Mouse (Mus musculus): ENCODE results near the gene Card14. TPM values are rescaled to one million over a fixed set of nuclear protein-coding genes. Genes with fewer than 3 reads are reported as not detected.

Gene Card14
- polyA plus RNA-seq, 1 experiment from 2014 or later: 1.2 TPM

DNA sequence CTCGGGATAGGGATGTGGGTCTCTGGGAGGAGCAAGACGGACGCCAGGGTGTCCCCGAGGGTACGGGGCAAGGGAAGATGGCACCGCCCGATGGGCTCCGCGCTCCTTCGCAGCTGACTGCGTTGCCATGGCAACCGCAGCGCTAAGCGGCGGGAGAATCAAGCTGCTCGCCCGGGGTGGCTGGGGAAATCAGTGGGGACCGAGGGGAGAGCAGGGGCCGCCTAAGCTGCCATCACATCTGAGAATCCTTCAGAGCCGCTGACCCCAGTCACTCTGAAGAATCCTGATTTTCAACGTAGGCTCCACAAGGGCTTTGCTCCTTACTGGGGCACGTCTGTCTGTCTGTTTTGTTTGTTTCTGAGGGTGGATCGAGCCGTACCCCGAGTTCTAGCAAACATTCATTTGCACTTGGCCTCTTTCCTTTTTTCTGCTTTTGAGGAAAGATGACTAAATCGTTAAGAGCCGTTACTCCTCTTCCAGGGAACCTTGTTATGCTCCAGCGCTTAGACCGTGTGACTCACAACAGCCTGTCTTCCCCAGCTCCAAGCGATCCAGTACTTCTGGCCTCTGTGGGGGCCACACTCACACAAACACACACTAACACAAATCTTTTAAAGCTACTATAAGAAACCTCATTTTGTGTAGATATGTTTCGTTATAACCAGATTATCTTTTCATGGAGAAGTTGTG is 7.2 kb upstream of the Card14 start:
- Histone ChIP-seq H3K27me3 (ENCODE audit: insufficient read depth, low read length) (no peaks in the 10 kb centered on the region), H3K4me2 (ENCODE audit: low read length) (peak overlapping the region; percentile 95), H3K27ac (peak overlapping the region; percentile 89), H3K4me3 (replicated peaks; ENCODE audit: low read depth, low read length) (peak overlapping the region; percentile 95), H3K9me3 (replicated peaks; ENCODE audit: low read length) (no peaks in the 10 kb centered on the region), H3K9ac (ENCODE audit: low read depth, low read length) (peak overlapping the region; percentile 98), H3K36me3 (ENCODE audit: insufficient read depth, low read length) (peaks cover 20% of the 10 kb centered on the region; the same call in 1 of the 2 replicates), H3K4me1 (replicated peaks; ENCODE audit: insufficient read depth, low read length) (peaks cover 9% of the 10 kb centered on the region; the same call in 1 of the 2 replicates)
- DNase-seq (ENCODE audit: low spot score): peak; percentile 35
- under 1% methylated on average over 31 of the region's 31 CpGs for WGBS
- peak; percentile 22; the same call in 1 of the 2 replicates for TF ChIP-seq CTCF (IDR thresholded peaks at IDR 0.05; ENCODE audit: low read depth)
- 0 out of 2 replicates have a peak, but pooled peaks have one; percentile 27 for ATAC-seq (replicated peaks; ENCODE audit: low FRiP score, low read depth)

DNA sequence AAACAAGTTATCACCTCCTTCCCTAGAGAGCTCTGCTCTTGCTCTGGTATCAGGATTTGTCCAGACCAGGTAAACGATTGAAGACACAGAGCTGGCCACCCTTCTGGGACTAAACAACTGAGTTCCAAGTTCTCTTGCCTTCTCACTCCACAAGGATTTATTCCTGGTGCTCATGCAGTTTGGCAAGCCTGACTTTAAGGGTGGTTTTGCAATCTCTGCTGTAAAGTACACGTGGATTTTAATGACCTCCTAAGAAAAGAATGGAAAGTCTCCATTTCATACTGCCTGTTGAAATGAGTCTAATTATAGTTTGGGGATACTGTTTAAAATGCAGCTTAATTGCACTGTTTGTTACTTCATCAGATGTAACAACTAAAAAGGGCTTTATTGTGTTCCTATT is 6.6 kb upstream of the Card14 start:
- no peak overlapping the region for H3K9ac ChIP-seq (ENCODE audit: low read depth, low read length)
- peaks cover 9% of the 10 kb centered on the region; the same call in 1 of the 2 replicates for H3K4me1 ChIP-seq (replicated peaks; ENCODE audit: insufficient read depth, low read length)
- no peak for TF ChIP-seq CTCF (IDR thresholded peaks at IDR 0.05; ENCODE audit: low read depth)
- H3K4me2 ChIP-seq (ENCODE audit: low read length): 0 out of 2 replicates have a peak overlapping the region, but pooled peaks have one; percentile 95
- 23% methylated on average over 2 of the region's 2 CpGs for WGBS
- DNase-seq (ENCODE audit: low spot score): no peak
- no peaks in the 10 kb centered on the region for H3K9me3 ChIP-seq (replicated peaks; ENCODE audit: low read length)
- H3K27me3 ChIP-seq (ENCODE audit: insufficient read depth, low read length): no peaks in the 10 kb centered on the region
- peaks cover 14% of the 10 kb centered on the region; the same call in 1 of the 2 replicates for H3K36me3 ChIP-seq (ENCODE audit: insufficient read depth, low read length)
- H3K27ac ChIP-seq: no peak overlapping the region
- ATAC-seq (replicated peaks; ENCODE audit: low FRiP score, low read depth): no peak
- H3K4me3 ChIP-seq (replicated peaks; ENCODE audit: low read depth, low read length): no peak overlapping the region

DNA sequence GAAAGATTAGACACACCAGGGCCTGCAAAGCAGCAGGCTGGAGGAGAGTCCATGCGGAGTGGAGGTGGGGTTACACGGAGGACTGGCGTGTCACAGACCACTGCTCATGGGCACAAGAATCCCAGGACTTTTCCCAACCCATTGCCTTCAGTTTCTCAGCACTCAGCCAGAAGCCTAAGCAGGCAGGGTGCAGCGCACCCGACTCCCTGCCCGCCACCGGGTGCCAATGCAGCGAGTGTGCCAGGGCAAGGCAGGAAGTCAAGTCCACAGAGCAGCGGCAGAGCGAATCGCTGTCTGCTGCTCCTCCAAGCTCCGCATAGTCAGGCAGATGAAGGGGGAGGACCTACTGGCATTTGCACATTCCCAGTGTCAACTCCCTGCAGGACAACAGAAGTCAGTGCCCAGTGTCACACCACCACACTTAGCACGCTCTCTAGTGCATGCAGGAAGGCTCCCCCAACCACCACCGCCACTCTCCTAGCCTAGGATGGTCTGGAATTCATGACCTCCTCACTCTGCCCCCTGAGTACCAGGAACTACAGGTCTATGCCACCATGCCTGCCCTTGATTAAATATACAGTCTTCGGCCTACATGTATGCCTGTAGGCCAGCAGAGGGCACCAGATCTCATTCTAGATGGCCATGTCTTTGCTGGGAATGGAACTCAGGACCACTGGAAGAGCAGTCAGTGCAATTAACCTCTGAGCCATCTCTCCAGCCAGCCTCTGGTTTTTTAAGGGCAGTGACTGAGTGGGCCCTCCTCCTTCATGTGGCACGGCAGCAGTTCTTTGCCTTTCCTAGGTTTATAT is 2.5 kb upstream of the Card14 start:
- DNase-seq (ENCODE audit: low spot score): peak; percentile 83
- 30% methylated on average over 16 of the region's 16 CpGs for WGBS

DNA sequence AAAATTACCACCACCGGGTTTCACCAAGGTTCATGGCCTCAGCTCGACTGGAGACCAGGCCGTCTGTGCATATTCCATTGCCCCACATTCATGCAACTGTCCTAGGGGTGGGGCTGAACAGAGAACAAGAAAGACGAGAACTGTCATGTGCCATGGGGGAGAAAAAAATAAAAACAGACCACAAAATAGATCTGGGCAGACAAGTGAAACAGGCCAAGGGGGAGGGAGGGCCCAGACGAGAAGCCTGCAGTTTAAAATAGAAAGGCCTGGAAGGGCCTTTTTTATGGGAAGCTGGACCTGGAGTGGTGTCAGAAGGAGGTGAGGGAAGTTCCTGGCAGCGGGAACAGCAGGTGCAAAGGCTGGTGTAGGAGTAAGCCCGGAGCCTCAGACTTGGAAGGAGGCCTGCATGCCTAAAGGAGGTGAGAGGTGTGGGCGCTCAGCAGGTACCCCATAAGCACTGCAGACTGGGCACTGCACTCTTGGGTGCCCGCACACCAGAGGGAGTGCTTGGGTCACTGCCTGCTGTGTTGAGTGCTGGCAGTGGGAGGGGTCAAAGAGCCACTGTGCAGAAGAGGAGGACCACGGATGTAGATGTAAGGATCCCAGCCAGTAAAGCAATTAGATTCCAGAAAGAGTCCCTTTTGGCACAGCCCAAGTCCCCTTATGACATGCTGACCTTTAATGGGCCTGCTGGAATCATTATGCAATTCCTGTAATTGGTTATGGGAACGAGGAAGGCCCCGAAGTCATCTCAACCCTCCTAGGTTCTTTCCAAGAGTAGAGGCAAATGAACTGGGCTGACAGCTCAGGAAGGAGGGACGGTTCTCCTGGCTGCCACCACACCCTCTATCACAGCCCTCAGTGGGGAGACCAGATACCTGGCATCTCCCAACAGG is 558 bp upstream of the Card14 start:
- Histone ChIP-seq H3K36me3 (ENCODE audit: insufficient read depth, low read length) (no peaks in the 10 kb centered on the region), H3K4me2 (ENCODE audit: low read length) (no peak overlapping the region), H3K9me3 (replicated peaks; ENCODE audit: low read length) (no peaks in the 10 kb centered on the region), H3K4me3 (replicated peaks; ENCODE audit: low read depth, low read length) (no peak overlapping the region), H3K4me1 (replicated peaks; ENCODE audit: insufficient read depth, low read length) (no peaks in the 10 kb centered on the region), H3K9ac (ENCODE audit: low read depth, low read length) (no peak overlapping the region), H3K27me3 (ENCODE audit: insufficient read depth, low read length) (no peaks in the 10 kb centered on the region), H3K27ac (no peak overlapping the region)
- ATAC-seq (replicated peaks; ENCODE audit: low FRiP score, low read depth) (no peak), DNase-seq (ENCODE audit: low spot score) (no peak)
- peak; percentile 13; the same call in 1 of the 2 replicates for TF ChIP-seq CTCF (IDR thresholded peaks at IDR 0.05; ENCODE audit: low read depth)
- 58% methylated on average over 13 of the region's 13 CpGs for WGBS

More for the DNA sequence above, 2.5 kb upstream of the Card14 start:
- 0 out of 2 replicates have a peak, but pooled peaks have one; percentile 8 for ATAC-seq (replicated peaks; ENCODE audit: low FRiP score, low read depth)
- peak overlapping the region; percentile 11; the same call in 1 of the 2 replicates for H3K4me2 ChIP-seq (ENCODE audit: low read length)
- H3K36me3 ChIP-seq (ENCODE audit: insufficient read depth, low read length): no peaks in the 10 kb centered on the region
- peak; percentile 91 for TF ChIP-seq CTCF (IDR thresholded peaks at IDR 0.05; ENCODE audit: low read depth)
- no peak overlapping the region for H3K4me3 ChIP-seq (replicated peaks; ENCODE audit: low read depth, low read length)
- no peaks in the 10 kb centered on the region for H3K27me3 ChIP-seq (ENCODE audit: insufficient read depth, low read length)
- no peak overlapping the region for H3K27ac ChIP-seq
- H3K9me3 ChIP-seq (replicated peaks; ENCODE audit: low read length): no peaks in the 10 kb centered on the region
- no peak overlapping the region for H3K9ac ChIP-seq (ENCODE audit: low read depth, low read length)
- no peaks in the 10 kb centered on the region for H3K4me1 ChIP-seq (replicated peaks; ENCODE audit: insufficient read depth, low read length)

DNA sequence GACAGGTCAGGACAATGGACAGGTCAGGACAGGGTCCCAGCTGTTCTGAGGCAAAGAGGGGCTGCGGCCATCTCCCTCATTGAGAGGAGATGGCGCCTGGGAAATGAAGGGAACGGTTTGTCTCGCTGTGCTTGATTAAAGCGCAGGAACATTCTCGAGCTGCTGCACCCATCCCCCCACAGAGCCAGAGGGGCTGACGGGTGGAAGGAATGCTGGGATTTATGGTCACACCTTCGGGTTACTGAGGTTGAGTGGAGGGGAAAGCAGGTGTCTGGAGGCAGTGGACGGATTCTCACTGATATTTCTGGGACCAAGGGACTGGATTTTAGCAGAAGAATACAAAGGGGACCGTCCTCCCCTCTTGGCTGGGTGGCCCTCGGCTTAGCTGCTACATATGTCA is 348 bp downstream of the Card14 start:
- no peak overlapping the region for H3K27ac ChIP-seq
- H3K4me2 ChIP-seq (ENCODE audit: low read length): no peak overlapping the region
- no peak overlapping the region for H3K9ac ChIP-seq (ENCODE audit: low read depth, low read length)
- H3K4me3 ChIP-seq (replicated peaks; ENCODE audit: low read depth, low read length): no peak overlapping the region
- no peaks in the 10 kb centered on the region for H3K9me3 ChIP-seq (replicated peaks; ENCODE audit: low read length)
- DNase-seq (ENCODE audit: low spot score) (no peak), ATAC-seq (replicated peaks; ENCODE audit: low FRiP score, low read depth) (no peak)
- H3K36me3 ChIP-seq (ENCODE audit: insufficient read depth, low read length): no peaks in the 10 kb centered on the region
- WGBS: 18% methylated on average over 11 of the region's 11 CpGs
- no peaks in the 10 kb centered on the region for H3K4me1 ChIP-seq (replicated peaks; ENCODE audit: insufficient read depth, low read length)
- no peaks in the 10 kb centered on the region for H3K27me3 ChIP-seq (ENCODE audit: insufficient read depth, low read length)
- TF ChIP-seq CTCF (IDR thresholded peaks at IDR 0.05; ENCODE audit: low read depth): no peak

Data from kidney, postnatal 0 days (tissue).